Mouse (Mus musculus): Measurements from ENCODE around the gene Exoc3. TPM values are rescaled to one million over a fixed set of nuclear protein-coding genes. Genes with fewer than 3 reads are reported as not detected.
A peak's percentile ranks its signal among the peaks of the same experiment; 100 is the strongest.

Exoc3 gene
- 42.3 and 67.1 TPM in 2 replicates for total RNA-seq (2017)

DNA sequence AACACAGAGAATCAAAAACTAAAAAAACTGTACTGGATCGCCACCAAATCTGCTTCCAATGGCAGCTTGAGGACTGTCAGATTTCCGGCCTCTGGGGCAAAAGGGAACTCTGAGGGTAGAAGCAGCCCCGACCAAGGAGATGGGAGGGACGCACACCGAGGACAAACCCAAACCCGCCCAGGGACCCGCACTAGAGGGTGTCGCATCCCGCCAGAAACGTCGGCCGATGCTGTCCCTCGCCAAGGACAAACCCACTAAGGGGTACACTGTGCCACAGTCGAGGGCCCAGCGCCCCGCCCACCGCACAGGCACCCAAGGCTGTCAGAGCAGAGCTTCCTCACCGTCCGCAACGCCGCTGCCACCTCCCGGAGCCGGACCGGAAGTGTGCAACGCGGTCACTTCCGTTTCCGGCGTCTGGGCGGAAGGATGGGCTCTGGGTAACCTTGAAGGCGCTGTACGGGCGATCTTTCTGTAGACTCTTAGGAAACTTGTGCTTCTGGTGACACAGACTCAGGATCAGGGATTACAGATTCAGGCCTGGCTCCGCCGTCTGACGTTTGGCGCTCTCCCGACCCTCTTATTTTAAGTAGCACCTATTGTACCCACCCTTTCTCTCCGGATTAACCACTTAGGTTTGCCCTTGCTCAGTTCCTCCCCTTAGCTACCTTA is at the start of gene Exoc3:
Gene Exoc3 (minus strand): TSS at position 416 of the 669 bp plus-strand sequence.
- ATAC-seq (replicated peaks in 1 of 2; ENCODE audit: insufficient read depth in 1 of 2, low FRiP score in 2 of 2, low TSS enrichment in 1 of 2, low read depth in 1 of 2, poor library complexity in 2 of 2, severe bottlenecking in 2 of 2) = peak; percentile 90 to 96

DNA sequence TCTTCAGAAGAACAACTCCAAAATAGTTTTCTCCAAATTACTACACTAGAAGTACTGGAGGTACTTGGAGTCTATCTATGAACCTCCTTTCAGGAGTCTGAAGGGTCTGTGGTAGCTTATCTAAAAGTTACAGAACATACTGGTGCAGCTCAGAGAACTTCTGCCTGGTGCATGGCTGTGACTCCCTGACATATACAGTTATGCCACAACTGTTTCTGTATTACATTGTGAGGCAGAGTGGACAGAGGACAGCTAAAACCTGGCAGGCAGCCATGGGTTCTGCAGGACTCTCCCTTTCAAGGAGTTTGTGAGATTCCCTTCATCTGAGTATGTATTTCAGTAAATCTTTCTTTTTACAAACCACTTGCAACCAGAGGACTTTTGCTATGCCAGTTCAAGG is 38.0 kb upstream of the Exoc3 start:
- no peak for ATAC-seq (replicated peaks in 1 of 2; ENCODE audit: insufficient read depth in 1 of 2, low FRiP score in 2 of 2, low TSS enrichment in 1 of 2, low read depth in 1 of 2, poor library complexity in 2 of 2, severe bottlenecking in 2 of 2)

DNA sequence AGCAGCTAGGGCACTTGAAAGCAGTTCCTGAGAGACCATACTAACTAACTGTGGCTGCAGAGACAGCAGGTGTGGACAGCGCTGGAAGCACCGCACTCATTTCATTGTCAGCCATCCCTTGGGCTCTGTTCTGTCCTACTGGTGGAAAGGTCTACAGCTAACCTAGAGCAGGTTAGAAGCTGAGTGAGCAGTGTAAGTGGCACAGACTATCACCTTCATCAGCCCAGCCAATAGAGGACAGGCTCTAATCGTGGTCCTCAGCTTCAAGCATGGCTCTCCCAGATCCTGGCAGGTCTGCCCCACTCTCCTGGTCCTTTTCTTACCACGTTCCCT is 37.3 kb upstream of the Exoc3 start:
- no peak for ATAC-seq (replicated peaks in 1 of 2; ENCODE audit: insufficient read depth in 1 of 2, low FRiP score in 2 of 2, low TSS enrichment in 1 of 2, low read depth in 1 of 2, poor library complexity in 2 of 2, severe bottlenecking in 2 of 2)

DNA sequence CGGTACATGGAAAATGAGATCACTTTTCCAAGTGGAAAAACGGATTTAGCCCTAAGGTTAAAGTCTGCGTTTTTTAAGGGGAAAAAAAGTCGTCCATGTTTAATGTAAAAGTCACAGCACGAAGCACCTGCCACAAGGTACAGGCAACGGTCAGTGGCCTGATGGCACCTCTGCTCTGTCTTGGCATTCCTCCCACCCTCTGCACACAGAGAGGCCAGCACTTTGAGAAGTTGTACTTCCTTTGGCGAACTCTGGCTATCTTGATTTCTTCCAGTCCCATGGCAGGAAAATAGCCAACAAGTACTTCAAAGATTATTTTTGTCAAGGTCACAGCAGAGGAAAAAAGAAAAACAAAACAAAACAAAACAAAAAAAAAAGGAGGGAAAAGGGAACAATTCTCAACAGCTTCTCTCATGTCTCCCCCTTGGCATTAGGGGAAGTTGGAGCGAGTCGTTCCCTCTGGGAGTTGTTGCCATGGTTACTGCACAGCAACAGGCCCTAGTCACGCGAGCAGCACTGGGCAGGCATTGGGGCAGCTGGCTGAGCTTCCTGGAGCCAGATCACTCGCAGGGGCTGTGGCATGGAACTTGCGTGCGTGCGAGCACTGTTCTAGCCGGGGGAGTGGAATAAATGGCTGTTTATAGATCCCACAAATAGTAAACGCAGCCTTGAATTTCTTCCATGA is 36.8 kb upstream of the Exoc3 start:
- peak; percentile 56 to 59; a peak in 3 of 4 replicates for ATAC-seq (replicated peaks in 1 of 2; ENCODE audit: insufficient read depth in 1 of 2, low FRiP score in 2 of 2, low TSS enrichment in 1 of 2, low read depth in 1 of 2, poor library complexity in 2 of 2, severe bottlenecking in 2 of 2)

DNA sequence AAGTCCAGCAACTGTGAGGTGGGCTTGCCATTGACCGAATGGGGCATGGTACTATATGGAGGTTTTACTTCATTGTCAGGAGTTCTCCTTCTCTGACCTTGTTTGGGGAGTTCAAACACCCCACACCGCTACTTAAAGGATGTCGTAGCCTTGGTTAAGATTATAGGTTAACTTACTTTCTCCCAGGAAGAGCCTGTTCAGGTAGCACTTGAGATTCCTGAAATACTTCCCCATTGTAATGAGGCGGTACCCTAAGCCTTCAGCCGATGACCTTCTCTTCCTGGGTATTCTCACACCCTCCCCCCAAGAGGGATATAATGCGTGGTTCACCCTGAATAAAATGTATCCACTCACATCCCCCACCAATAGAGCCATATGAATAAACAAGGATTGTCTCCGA is 29.0 kb upstream of the Exoc3 start:
- ATAC-seq (replicated peaks in 1 of 2; ENCODE audit: insufficient read depth in 1 of 2, low FRiP score in 2 of 2, low TSS enrichment in 1 of 2, low read depth in 1 of 2, poor library complexity in 2 of 2, severe bottlenecking in 2 of 2) = no peak

DNA sequence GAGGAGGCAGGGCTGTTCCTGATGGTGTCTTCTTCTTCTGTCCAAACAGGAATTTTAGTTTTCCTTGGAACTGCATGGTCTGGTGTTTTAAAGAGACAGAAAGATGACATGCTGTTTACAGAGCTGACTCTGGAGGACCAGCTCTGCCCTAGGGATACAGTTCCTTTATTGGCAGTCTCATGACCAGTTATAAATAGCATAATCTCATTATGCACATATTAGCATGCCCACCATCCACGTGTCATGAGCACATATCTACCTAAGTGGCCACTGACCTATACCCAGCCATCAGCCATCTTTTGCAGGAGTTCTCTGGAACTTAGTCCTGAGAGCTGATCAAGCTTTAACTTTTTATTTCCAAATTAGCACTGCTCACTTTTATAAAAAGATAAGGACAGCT is 12.1 kb upstream of the Exoc3 start:
- ATAC-seq (replicated peaks in 1 of 2; ENCODE audit: insufficient read depth in 1 of 2, low FRiP score in 2 of 2, low TSS enrichment in 1 of 2, low read depth in 1 of 2, poor library complexity in 2 of 2, severe bottlenecking in 2 of 2) = no peak

DNA sequence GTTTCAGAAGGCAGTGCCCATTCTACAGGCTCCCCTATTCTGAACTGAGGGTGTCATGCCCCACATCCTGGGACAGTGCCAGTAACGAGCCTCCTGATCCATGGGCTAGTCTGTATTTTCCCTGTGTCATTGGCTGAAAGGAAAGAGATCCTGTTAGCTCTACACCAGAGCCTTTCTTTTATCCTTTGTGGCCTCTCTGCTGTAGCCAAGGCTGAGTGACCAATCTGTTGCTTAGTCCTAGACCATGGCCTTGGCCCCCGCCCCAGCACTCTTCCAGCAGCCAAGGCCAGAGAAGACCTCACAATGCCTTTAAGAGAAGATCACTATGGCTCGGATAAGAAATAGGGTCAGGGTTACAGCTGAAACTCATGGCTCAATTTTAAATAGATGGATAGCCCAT is 9.9 kb upstream of the Exoc3 start:
- ATAC-seq (replicated peaks in 1 of 2; ENCODE audit: insufficient read depth in 1 of 2, low FRiP score in 2 of 2, low TSS enrichment in 1 of 2, low read depth in 1 of 2, poor library complexity in 2 of 2, severe bottlenecking in 2 of 2) = no peak

DNA sequence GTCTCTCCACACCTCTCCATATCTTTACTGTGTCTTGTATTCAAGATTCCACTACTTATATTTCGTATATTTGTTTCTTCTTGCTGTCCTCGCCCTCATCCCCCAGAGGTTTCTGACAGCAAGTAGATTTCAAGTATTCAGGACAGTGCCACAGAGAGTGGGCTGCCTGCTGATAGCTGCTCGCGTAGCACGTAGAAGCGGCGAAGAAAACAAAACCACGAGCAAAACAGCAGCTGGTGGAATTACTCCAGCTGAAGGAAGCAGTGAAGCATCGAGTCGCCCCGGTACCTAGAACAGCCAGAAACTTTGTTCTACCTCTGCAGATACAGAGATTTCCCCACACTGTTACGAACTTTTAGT is 434 bp upstream of the Exoc3 start:
- ATAC-seq (replicated peaks in 1 of 2; ENCODE audit: insufficient read depth in 1 of 2, low FRiP score in 2 of 2, low TSS enrichment in 1 of 2, low read depth in 1 of 2, poor library complexity in 2 of 2, severe bottlenecking in 2 of 2) = peak; percentile 21 to 40; a peak in 3 of 4 replicates

DNA sequence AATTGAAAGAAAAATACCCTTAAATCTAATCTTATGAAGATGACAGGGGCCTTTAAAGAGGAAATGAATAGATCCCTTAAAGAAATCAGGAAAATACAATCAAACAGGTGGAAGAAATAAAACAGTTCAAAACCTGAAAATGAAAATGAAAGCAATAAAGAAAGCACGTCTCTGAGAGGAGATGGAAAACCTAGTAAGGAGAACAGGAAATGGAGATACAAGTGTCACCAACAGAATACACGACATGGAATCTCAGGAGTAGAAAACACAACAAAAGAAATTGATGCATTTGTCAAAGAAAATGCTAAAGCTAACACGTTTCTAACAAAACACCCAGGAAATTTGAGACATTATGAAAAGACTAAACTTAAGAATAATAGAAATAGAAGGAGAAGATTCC is 12.1 kb downstream of the Exoc3 start:
- ATAC-seq (replicated peaks in 1 of 2; ENCODE audit: insufficient read depth in 1 of 2, low FRiP score in 2 of 2, low TSS enrichment in 1 of 2, low read depth in 1 of 2, poor library complexity in 2 of 2, severe bottlenecking in 2 of 2) = no peak

DNA sequence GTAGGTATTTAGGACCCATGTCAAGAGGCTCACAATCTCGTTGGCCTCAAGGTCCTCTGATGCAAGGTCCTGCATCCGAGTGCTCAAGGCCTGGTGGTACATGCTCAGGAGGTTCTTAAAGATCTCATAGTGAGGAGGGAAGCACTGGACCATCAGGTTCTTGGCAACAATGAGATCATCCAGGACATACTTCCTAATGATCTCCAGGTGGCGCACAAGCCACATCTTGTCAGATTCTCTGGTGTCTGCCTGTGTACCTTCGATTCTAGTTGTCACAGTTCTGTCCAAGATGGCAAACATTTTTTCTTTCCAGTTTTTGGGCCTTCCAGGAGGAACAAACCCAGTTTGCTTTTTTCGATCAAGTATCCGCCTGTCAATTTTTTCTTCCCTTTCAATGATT is 15.9 kb downstream of the Exoc3 start:
- peak; percentile 51 to 73; a peak in 3 of 4 replicates for ATAC-seq (replicated peaks in 1 of 2; ENCODE audit: insufficient read depth in 1 of 2, low FRiP score in 2 of 2, low TSS enrichment in 1 of 2, low read depth in 1 of 2, poor library complexity in 2 of 2, severe bottlenecking in 2 of 2)

DNA sequence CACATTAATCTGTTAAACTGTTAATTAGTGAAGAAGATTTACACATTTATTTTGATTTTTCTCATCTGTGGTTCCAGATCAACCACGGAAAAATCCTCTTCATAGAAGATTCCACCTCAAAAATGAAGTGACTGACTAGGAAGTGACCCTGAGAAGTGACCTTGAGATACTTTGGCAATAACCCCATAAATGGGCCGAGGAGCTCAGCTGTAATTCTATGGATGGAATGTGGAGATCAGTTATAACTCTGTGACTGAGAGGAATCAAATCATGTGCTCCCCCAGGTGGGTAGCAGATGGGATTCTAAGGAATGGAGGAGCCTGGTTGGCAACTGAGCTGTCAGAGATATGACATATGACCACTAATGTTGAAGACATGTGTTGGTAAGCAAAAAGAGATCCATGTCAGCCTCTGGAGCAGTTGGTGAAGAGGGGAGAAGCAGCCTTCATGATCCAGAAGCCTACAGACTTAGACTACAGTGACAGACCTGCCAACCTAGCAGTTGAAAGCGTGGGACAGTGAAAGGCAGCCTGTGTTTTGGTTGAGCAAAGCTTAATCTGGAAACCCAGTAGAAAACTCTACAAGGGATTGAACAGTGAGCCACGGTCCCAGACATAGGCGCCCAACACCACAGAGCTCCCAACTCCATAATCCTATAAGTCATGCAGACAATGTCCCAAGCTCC is 25.4 kb downstream of the Exoc3 start:
- no peak for ATAC-seq (replicated peaks in 1 of 2; ENCODE audit: insufficient read depth in 1 of 2, low FRiP score in 2 of 2, low TSS enrichment in 1 of 2, low read depth in 1 of 2, poor library complexity in 2 of 2, severe bottlenecking in 2 of 2)

DNA sequence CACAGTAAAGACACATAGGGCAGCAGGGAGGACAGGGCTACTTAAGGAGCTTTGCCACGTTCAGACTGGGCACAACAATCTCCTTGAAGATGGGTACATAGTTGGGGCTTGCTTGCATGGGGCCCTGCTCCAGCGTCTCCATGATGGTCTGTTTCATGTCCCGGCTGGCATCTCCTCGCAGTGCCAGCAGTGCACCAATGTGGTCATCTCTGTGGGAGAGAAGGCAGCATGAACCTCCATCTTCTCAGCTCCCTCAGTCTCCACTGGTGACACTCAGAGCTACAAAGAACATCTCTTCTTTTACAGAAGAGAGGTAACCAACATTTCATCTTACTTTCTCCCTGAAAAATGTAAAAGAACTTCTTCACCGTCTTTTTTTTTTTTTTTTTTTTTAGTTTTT is 36.5 kb downstream of the Exoc3 start:
- no peak for ATAC-seq (replicated peaks in 1 of 2; ENCODE audit: insufficient read depth in 1 of 2, low FRiP score in 2 of 2, low TSS enrichment in 1 of 2, low read depth in 1 of 2, poor library complexity in 2 of 2, severe bottlenecking in 2 of 2)

DNA sequence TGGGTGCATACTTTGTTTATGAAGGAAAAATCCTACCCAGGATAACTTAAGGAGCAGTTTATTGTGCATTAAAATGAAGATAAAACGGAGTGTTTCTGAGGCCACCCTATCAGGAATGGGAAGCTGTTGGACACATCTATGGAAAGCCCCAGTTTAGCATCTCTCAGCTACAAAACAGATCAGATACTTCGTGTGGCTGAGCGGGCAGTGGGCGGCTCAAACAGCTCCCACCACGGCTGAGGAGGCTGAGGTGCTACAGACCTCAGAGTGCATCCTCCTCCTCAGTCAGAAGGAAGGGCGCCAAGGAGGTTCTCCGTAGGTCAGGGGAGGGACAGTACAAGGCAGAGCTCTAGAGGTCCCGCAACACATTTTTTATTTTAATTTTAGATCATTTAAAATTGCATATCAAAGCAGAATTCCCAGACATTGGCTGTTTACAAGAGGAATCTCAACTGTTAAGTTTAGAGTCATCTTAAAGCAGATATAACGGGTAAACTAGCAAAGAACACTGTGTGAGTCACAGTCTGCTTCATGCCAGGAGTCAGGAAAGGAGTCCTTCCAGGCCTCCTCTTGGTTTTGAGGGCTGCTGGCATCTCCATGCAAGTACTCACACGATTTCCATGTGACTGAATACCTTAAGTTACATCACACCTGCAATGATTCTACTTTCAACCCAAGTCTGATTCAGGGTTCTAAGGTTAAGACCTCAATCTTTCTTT is 38.9 kb downstream of the Exoc3 start:
- no peak for ATAC-seq (replicated peaks in 1 of 2; ENCODE audit: insufficient read depth in 1 of 2, low FRiP score in 2 of 2, low TSS enrichment in 1 of 2, low read depth in 1 of 2, poor library complexity in 2 of 2, severe bottlenecking in 2 of 2)

DNA sequence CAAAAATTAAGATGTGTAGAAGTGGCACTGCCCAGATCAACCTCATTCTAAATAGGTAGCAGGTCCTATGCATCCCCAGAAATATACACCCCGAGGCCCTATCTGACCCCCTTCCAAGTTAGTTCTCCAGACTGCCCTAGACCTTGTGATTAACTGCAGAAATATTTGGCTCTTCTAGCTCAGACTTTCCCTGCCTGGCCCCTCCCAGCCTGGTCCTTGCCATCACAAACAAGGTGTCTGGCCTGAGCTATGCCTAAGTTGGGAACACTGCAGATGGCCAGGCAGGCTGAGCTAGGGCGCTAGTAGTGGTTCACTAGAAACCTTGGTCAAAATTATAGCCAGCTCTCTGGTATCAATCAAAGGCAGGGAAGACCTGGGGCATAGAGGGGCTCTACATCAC is 41.0 kb downstream of the Exoc3 start:
- no peak for ATAC-seq (replicated peaks in 1 of 2; ENCODE audit: insufficient read depth in 1 of 2, low FRiP score in 2 of 2, low TSS enrichment in 1 of 2, low read depth in 1 of 2, poor library complexity in 2 of 2, severe bottlenecking in 2 of 2)

DNA sequence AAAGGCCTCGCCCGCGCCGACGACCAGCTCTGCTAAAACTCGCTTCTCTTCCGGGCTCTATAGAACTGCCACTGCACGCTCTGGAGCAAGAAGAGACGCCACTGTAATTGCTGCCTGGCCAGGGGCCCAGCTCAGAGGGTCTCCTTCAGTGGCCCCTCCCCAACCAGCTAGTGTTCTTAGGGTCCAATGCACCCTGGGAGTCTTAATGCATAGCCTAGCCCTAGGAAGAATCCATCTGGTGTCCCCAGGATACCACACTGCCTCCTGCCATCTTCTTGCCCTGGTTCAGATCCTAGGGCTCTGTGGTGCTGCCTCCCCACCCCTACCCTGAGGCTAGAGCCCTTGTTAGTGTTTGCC is 41.5 kb downstream of the Exoc3 start:
- peak; percentile 16 to 47; a peak in 2 of 4 replicates for ATAC-seq (replicated peaks in 1 of 2; ENCODE audit: insufficient read depth in 1 of 2, low FRiP score in 2 of 2, low TSS enrichment in 1 of 2, low read depth in 1 of 2, poor library complexity in 2 of 2, severe bottlenecking in 2 of 2)

DNA sequence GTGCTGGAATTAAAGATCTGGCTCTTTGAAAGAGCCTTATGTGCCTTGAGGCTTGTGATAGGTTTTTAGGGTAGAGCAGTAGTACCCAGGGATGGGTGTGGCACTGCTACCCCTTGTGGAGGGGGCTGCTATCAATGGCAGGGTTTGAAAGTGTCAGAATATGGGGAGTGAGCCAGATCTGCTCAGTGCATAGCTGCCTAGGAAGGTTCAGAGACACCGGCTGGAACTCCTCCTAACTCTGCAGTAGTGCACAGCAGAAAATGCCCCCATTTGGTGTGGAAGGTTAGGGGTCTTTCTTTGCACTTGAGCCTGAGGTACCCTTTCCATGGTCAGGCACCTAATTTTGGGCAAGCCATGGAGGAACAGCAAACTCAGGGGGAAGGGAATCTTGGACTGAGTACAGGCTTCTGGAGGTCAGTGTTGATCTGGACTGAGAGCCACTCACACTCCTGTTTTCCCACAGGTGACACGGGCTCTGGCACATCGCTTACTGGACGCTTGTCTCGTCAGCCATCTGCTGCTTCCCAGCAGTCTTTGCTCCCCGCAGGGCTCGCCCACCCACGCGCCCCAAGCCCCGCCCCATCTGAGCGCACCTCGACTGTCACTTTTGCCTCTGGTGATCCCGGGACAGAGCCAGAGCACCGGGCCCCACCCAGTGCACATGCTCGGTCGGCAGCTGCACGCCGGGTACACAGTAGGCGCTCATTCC is 42.0 kb downstream of the Exoc3 start:
- peak; percentile 74 to 76 for ATAC-seq (replicated peaks in 1 of 2; ENCODE audit: insufficient read depth in 1 of 2, low FRiP score in 2 of 2, low TSS enrichment in 1 of 2, low read depth in 1 of 2, poor library complexity in 2 of 2, severe bottlenecking in 2 of 2)

DNA sequence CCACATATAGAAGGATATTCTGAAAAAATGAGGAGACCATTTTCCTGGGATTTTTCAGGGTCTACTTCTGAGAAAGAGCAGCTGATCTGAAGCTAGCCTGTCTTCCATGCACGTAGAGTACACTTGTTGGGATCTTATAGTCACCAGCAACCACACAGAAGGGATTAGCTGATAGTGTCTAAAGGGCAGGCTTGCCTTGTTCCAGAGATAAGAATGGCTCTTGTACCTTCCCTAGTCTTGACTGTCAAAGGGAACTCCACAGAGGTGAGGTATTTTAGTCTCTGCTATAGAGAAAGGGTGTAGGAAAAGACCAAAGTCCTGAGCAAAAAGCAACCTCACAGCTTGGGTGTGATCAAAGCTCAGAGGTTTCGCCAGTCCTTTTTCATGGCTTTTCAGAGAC is 61.2 kb downstream of the Exoc3 start:
- no peak for ATAC-seq (replicated peaks in 1 of 2; ENCODE audit: insufficient read depth in 1 of 2, low FRiP score in 2 of 2, low TSS enrichment in 1 of 2, low read depth in 1 of 2, poor library complexity in 2 of 2, severe bottlenecking in 2 of 2)

Data from hematopoietic stem cell, adult 5-6 weeks (primary cell).